Mouse (Mus musculus) midbrain, embryonic 16.5 days (tissue): ENCODE measurements around the gene Tmem198. TPM values are rescaled to one million over a fixed set of nuclear protein-coding genes. Genes with fewer than 3 reads are reported as not detected.

Experiments
- ATAC-seq: fragments of 200-750 bp; cut with Nextera tagmentation; 2 replicates; pipeline ENCODE4 v1.8.0; 2017; ENCODE audit warnings: moderate TSS enrichment
- H3K27ac ChIP-seq: fragments of 300-500 bp; sonication (generic); 2 replicates; pipeline ENCODE4 v1.5.1; 2014; ENCODE audit warnings: mild to moderate bottlenecking, low read length, mixed read lengths
- H3K27me3 ChIP-seq: fragments of 300-500 bp; sonication (generic); 2 replicates; pipeline ENCODE4 v1.6.1; 2014; ENCODE audit warnings: low read depth, low read length, mixed read lengths; ENCODE audit not compliant: control insufficient read depth, insufficient read depth
- H3K36me3 ChIP-seq: fragments of 300-500 bp; sonication (generic); 2 replicates; pipeline ENCODE4 v1.6.1; 2014; ENCODE audit warnings: mild to moderate bottlenecking, low read length, moderate library complexity, mixed read lengths; ENCODE audit not compliant: control insufficient read depth, insufficient read depth
- H3K4me1 ChIP-seq: fragments of 300-500 bp; sonication (generic); 2 replicates; pipeline ENCODE4 v1.6.1; 2014; ENCODE audit warnings: mild to moderate bottlenecking, low read length, mixed read lengths; ENCODE audit not compliant: control insufficient read depth, insufficient read depth
- H3K4me2 ChIP-seq: fragments of 300-500 bp; sonication (generic); 2 replicates; pipeline ENCODE4 v1.6.1; 2014; ENCODE audit warnings: mild to moderate bottlenecking, low read length, mixed read lengths
- H3K4me3 ChIP-seq: fragments of 300-500 bp; sonication (generic); 2 replicates; pipeline ENCODE4 v1.5.1; 2014; ENCODE audit warnings: low read depth, mild to moderate bottlenecking, low read length, moderate library complexity, mixed read lengths
- H3K9ac ChIP-seq: fragments of 300-500 bp; sonication (generic); 2 replicates; pipeline ENCODE4 v1.6.1; 2014; ENCODE audit warnings: low read depth, low read length, mixed read lengths
- H3K9me3 ChIP-seq: fragments of 300-500 bp; sonication (generic); replicated peaks from 2 replicates; pipeline ENCODE4 v1.6.1; 2014; ENCODE audit warnings: mild to moderate bottlenecking, low read length, mixed read lengths; ENCODE audit not compliant: control insufficient read depth, poor library complexity, severe bottlenecking
- WGBS: fragments of 180-500 bp; shearing (Covaris S2); extraction: QIAGEN DNeasy Blood & Tissue Kit; methylation state at CpG from one replicate; pipeline ENCODE4 v1.1.7; 2014; 5-methylcytosine and 5-hydroxymethylcytosine counted together
- polyA plus RNA-seq: library from polyadenylated mRNA; unstranded; fragments of >200 nt; fragmentation: Nextera tagmentation; extraction: Ambion mirVana; gene quantifications from 2 replicates; pipeline ENCODE4 v1.2.1, GENCODE M21; 2015

Gene Tmem198
- polyA plus RNA-seq, 1 experiment from 2014 or later: 56.7 TPM

GRCm38 (mm10) chr1:75478497-75478896, 835 bp upstream of the Tmem198 start:
- 0% methylated on average over 16 of the region's 25 CpGs for WGBS
- peaks cover 45% of the 10 kb centered on the region for H3K4me1 ChIP-seq
- H3K4me2 ChIP-seq: peak overlapping the region; percentile 80
- no peaks in the 10 kb centered on the region for H3K27me3 ChIP-seq
- H3K9ac ChIP-seq: peak overlapping the region; percentile 88
- peak overlapping the region; percentile 74 for H3K4me3 ChIP-seq
- H3K36me3 ChIP-seq: peaks cover 36% of the 10 kb centered on the region
- H3K9me3 ChIP-seq: no peaks in the 10 kb centered on the region
- no peak; the same call in 1 of the 2 replicates for ATAC-seq
- peak overlapping the region; percentile 80 for H3K27ac ChIP-seq

DNA sequence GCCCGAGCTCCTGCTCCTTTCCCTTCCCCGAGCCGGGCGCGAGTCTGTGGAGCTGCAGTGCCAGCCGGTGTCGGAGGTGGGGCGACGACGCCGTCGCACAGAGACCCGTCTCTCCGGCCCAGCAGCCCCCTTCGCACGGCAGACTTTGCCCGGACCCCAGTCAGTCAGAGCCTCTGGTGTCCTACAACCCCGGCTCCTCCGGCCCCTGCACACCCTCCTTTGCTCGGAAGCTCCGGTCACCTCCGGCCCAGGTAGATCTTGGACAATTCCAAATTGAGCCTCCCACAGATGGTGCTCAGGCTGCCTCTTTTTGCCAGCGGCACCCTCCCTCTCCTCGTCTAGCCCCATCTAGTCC, 280 bp downstream of the Tmem198 start:
- Histone ChIP-seq H3K4me3 (peak overlapping the region; percentile 74), H3K36me3 (peaks cover 34% of the 10 kb centered on the region), H3K27me3 (peaks cover 4% of the 10 kb centered on the region), H3K27ac (peak overlapping the region; percentile 80), H3K9ac (peak overlapping the region; percentile 88), H3K4me2 (peak overlapping the region; percentile 80), H3K9me3 (no peaks in the 10 kb centered on the region), H3K4me1 (peaks cover 43% of the 10 kb centered on the region)
- WGBS: 1% methylated on average over 24 of the region's 24 CpGs
- ATAC-seq: peak; percentile 47

- Histone ChIP-seq H3K4me1 (peaks cover 43% of the 10 kb centered on the region), H3K9ac (peak overlapping the region; percentile 88), H3K27ac (peak overlapping the region; percentile 80), H3K4me2 (peak overlapping the region; percentile 80), H3K4me3 (peak overlapping the region; percentile 74), H3K27me3 (peaks cover 7% of the 10 kb centered on the region), H3K9me3 (no peaks in the 10 kb centered on the region), H3K36me3 (peaks cover 33% of the 10 kb centered on the region)
- WGBS: 10% methylated on average over 13 of the region's 13 CpGs
- peak; percentile 3; the same call in 1 of the 2 replicates for ATAC-seq
Measured at GRCm38 (mm10) chr1:75480036-75480435, 704 bp downstream of the Tmem198 start.

GRCm38 (mm10) chr1:75480735-75481134, 1.4 kb downstream of the Tmem198 start:
- peaks cover 13% of the 10 kb centered on the region for H3K27me3 ChIP-seq
- ATAC-seq: no peak
- no peaks in the 10 kb centered on the region for H3K9me3 ChIP-seq
- H3K4me2 ChIP-seq: peak overlapping the region; percentile 80
- H3K4me1 ChIP-seq: peaks cover 43% of the 10 kb centered on the region
- H3K9ac ChIP-seq: peak overlapping the region; percentile 41; the same call in 1 of the 2 replicates
- WGBS: 81% methylated on average over 7 of the region's 7 CpGs
- peaks cover 32% of the 10 kb centered on the region for H3K36me3 ChIP-seq
- H3K27ac ChIP-seq: no peak overlapping the region
- peak overlapping the region; percentile 74 for H3K4me3 ChIP-seq

- H3K9ac ChIP-seq: no peak overlapping the region
Measured at GRCm38 (mm10) chr1:75486561-75486960, 7.2 kb downstream of the Tmem198 start.

DNA sequence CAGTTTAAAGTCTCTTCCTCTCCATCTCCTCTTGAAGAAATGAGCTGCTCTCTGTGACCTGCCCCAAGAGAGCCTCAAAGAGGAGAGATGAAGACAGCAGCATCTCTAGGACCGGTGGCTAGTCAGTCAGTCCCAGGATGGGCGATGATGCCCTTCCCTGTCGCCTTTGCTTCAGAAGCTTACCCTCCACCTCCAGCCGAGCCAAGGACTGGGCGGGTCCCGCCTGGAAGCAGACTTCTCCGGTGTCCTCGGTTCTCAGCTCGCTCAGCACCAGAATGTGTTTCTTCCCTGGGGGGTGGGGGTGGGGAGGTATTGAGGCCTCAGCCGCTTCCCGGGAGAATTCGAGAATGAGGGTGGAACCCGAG, 7.7 kb downstream of the Tmem198 start:
- H3K36me3 ChIP-seq: peaks cover 27% of the 10 kb centered on the region
- peaks cover 23% of the 10 kb centered on the region for H3K4me1 ChIP-seq
- H3K27ac ChIP-seq: no peak overlapping the region
- 2% methylated on average over 13 of the region's 13 CpGs for WGBS
- peaks cover 28% of the 10 kb centered on the region for H3K27me3 ChIP-seq
- peak; percentile 6; the same call in 1 of the 2 replicates for ATAC-seq
- no peaks in the 10 kb centered on the region for H3K9me3 ChIP-seq
- peak overlapping the region; percentile 92 for H3K4me2 ChIP-seq
- H3K4me3 ChIP-seq: peak overlapping the region; percentile 50
- peak overlapping the region; percentile 57 for H3K9ac ChIP-seq

More at GRCm38 (mm10) chr1:75486561-75486960, 7.2 kb downstream of the Tmem198 start:
- Histone ChIP-seq H3K36me3 (peaks cover 27% of the 10 kb centered on the region), H3K27me3 (peaks cover 28% of the 10 kb centered on the region), H3K9me3 (no peaks in the 10 kb centered on the region), H3K4me1 (peaks cover 27% of the 10 kb centered on the region), H3K4me2 (peak overlapping the region; percentile 92), H3K27ac (no peak overlapping the region), H3K4me3 (peak overlapping the region; percentile 50)
- WGBS: 9% methylated on average over 24 of the region's 24 CpGs
- no peak for ATAC-seq

DNA sequence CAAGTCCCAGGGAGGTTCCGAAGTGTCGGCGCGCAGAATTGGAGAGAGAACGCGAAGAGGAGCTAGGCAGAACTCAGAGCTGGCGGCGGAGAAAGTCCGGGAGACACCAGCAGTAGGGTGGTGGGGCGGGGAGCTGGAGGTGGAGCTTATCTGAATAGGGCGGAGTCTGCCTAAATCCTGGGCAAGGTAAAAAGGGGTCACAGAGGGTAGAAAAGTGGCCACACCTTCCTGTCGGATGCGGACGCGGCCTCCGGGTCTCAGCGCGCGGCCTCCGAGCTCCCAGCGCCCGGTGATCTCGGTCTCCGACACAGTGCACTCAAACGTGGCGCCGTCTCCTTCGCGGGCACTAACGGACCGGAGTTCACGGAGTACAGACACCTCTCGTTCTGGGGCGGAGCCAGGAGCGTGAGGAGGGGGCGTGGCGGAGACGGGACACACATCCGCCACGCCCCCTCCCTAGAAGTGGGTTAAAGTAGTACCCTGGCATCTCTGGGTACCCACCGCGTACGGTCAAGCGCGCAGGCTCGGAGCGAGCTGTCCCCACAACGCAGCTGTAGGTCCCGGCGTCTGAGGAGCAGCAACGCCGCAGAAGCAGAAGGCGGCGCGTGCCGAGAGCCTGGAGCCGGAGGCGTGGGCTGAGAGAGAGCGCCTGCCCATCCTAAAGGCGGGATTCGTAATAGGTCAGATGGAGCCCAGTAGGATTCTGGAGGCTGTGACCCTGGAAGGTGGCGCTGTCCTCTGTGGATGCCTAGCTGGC, 8.3 kb downstream of the Tmem198 start:
- Histone ChIP-seq H3K4me2 (peak overlapping the region; percentile 92), H3K36me3 (peaks cover 26% of the 10 kb centered on the region), H3K4me3 (peak overlapping the region; percentile 50), H3K9ac (peak overlapping the region; percentile 57), H3K27me3 (peaks cover 28% of the 10 kb centered on the region), H3K27ac (no peak overlapping the region), H3K4me1 (peaks cover 18% of the 10 kb centered on the region), H3K9me3 (no peaks in the 10 kb centered on the region)
- under 1% methylated on average over 62 of the region's 62 CpGs for WGBS
- peak; percentile 69 for ATAC-seq

DNA sequence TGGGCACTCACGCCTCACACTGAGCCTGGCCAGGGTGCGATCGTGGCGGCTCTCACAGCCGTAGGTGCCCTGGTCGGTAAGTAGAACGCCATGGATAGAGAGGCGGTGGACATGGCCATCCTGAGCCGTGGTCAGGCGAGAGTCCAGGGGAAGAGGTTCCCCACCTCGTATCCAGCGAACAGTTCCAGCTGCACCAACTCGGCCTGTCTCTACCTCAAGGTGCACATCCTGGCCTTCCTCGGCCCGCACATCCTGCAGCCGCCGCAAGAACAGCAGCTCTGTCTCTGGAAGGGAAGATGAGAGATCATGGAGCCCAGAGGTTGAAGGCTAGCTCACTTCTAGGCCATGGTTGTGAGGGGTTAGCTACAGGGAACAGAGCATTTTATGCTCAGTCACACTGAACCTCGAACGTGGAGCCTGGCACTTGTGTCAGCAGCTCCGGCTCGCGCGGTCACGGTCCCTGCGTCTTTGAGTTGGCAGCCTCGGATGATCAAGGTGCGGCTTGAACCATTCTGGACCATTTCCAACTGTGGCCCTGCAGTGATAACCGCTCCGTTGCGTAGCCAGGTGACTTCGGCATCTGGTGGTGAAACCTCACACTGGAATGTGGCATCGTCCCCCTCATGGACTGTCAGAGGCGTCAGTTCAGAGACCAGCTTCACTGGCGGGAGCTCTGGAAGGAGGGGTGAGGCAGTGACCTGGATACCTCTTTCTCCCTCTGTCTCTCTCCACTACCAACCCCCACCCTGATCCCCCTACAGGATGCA, 11.6 kb downstream of the Tmem198 start:
- peaks cover 13% of the 10 kb centered on the region for H3K27me3 ChIP-seq
- no peak overlapping the region for H3K4me3 ChIP-seq
- no peaks in the 10 kb centered on the region for H3K9me3 ChIP-seq
- no peak overlapping the region for H3K9ac ChIP-seq
- no peaks in the 10 kb centered on the region; the same call in 1 of the 2 replicates for H3K36me3 ChIP-seq
- no peak overlapping the region for H3K27ac ChIP-seq
- no peak overlapping the region for H3K4me2 ChIP-seq
- H3K4me1 ChIP-seq: peaks cover 15% of the 10 kb centered on the region
- ATAC-seq: no peak
- 84% methylated on average over 34 of the region's 34 CpGs for WGBS
